Mouse (Mus musculus): ENCODE measurements at regions not wholly inside any gene's neighbourhood (a gene's known extent, or its start where the extent isn't known, plus 50 kb on each side); places are given as distances from the start of the nearest gene placed in this dataset.

DNA sequence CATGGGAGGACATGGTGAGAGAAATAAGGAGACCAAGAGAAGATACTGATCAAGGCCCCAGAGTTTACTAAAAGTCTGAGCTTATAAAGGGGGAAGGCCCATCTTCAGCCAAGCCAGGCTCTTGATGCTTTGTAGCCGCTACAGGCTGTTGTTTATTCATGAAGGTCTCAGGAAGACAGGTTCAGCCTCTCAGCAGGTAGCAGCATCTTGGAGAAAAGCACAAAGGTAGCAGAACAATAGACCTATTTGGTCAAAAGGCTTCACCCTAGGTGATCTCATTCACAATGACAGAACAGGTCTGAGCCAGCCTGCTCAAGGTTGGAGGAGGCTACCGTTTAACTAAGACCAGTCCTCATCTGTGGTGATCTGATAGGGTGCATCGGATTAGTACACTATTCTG lies 185.5 kb upstream of the Gm11096 start:
- TF ChIP-seq ZNF384 (IDR thresholded peaks at IDR 0.05; ENCODE audit: low read depth, low read length) (no peak), HCFC1 (IDR thresholded peaks at IDR 0.05; ENCODE audit: borderline replicate concordance, insufficient read depth, low read length) (no peak), CHD2 (IDR thresholded peaks at IDR 0.05; ENCODE audit: low read depth, low read length) (no peak), ZC3H11A (IDR thresholded peaks at IDR 0.05; ENCODE audit: borderline replicate concordance, low read depth, low read length) (no peak), MAFK (IDR thresholded peaks at IDR 0.05; ENCODE audit: insufficient read depth, low read depth, low read length) (no peak)

Data from ES-E14 (cell line).